25 mouse cellular contexts compared by ENCODE assay signal in genomic region chr1:47606597-47606996, GRCm38 (mm10).
"Had no signal": no experiment of that assay in that cellular context is flagged by ENCODE, and none has a peak within 500 bp of the region (broad histone marks: within the 10 kb centered on the region; RNA-seq: fewer than 3 reads in every experiment).

No protein-coding gene starts in this region.

- H3K4me2 ChIP-seq: heart, embryonic 11.5 days; heart, embryonic 13.5 days; heart, embryonic 15.5 days; hindbrain, embryonic 13.5 days; hindbrain, embryonic 15.5 days; kidney, embryonic 15.5 days; limb, embryonic 13.5 days; limb, embryonic 15.5 days; liver, embryonic 12.5 days had no signal

- H3K4me1 ChIP-seq: heart, embryonic 15.5 days; kidney, embryonic 15.5 days; limb, embryonic 13.5 days; limb, embryonic 15.5 days; liver, embryonic 12.5 days had no signal

- H3K27ac ChIP-seq: heart, adult 2 months; heart, embryonic 13.5 days; heart, embryonic 15.5 days; hindbrain, embryonic 13.5 days; hindbrain, embryonic 15.5 days; hindbrain, postnatal 0 days; kidney, embryonic 15.5 days; kidney, postnatal 0 days; limb, embryonic 13.5 days; limb, embryonic 15.5 days; liver, embryonic 12.5 days; liver, embryonic 14.5 days had no signal

- H3K9ac ChIP-seq: heart, embryonic 13.5 days; heart, embryonic 15.5 days; hindbrain, embryonic 13.5 days; hindbrain, embryonic 15.5 days; kidney, embryonic 15.5 days; limb, embryonic 13.5 days; limb, embryonic 15.5 days; liver, embryonic 12.5 days; liver, embryonic 14.5 days had no signal

- H3K4me3 ChIP-seq: heart, adult 2 months; heart, embryonic 13.5 days; heart, embryonic 15.5 days; hindbrain, embryonic 13.5 days; hindbrain, embryonic 15.5 days; kidney, embryonic 15.5 days; limb, embryonic 13.5 days; limb, embryonic 15.5 days; liver, embryonic 12.5 days had no signal

- H3K27me3 ChIP-seq: heart, embryonic 13.5 days; heart, embryonic 15.5 days; hindbrain, embryonic 13.5 days; hindbrain, embryonic 15.5 days; kidney, embryonic 15.5 days; limb, embryonic 13.5 days; limb, embryonic 15.5 days; liver, embryonic 12.5 days had no signal

- H3K9me3 ChIP-seq: heart, embryonic 13.5 days; heart, embryonic 15.5 days; hindbrain, embryonic 13.5 days; hindbrain, embryonic 15.5 days; kidney, embryonic 15.5 days; limb, embryonic 13.5 days; limb, embryonic 15.5 days; liver, embryonic 12.5 days had no signal

- ATAC-seq: hindbrain, postnatal 0 days; intestine, embryonic 16.5 days; liver, embryonic 12.5 days had no signal

- H3K36me3 ChIP-seq: heart, embryonic 13.5 days; heart, embryonic 15.5 days; hindbrain, embryonic 13.5 days; hindbrain, embryonic 15.5 days; kidney, embryonic 15.5 days; limb, embryonic 13.5 days; limb, embryonic 15.5 days; liver, embryonic 12.5 days had no signal

- DNase-seq: gastrocnemius, postnatal 14 days; gastrocnemius, postnatal 36 days; heart, adult 11 months; heart, adult 2 months; heart, postnatal 14 days; heart, postnatal 36 days; kidney, adult 11 months; kidney, adult 2 months; kidney, adult 9 months; kidney, postnatal 14 days; kidney, postnatal 36 days; left cerebral cortex, postnatal 4 days had no signal
